Mouse (Mus musculus): ENCODE data around the gene Txnrd2. TPM values are rescaled to one million over a fixed set of nuclear protein-coding genes. Genes with fewer than 3 reads are reported as not detected.

Gene Txnrd2
- total RNA-seq (2021), result 10 to 100 TPM; 15.3 to 22.4 TPM
- long read RNA-seq, transcript Txnrd2-206 (4 exons, 532 nt), result major isoform, 6 of 28 reads
- long read RNA-seq, partial matches to known transcripts, result 3 of 28 reads
- long read RNA-seq, other reads (novel, unspliced or antisense), result 19 of 28 reads

- DNase-seq (ENCODE audit: low spot score in 2 of 2), result peak; percentile 64 to 71
These were observed at the start of gene Txnrd2 for GRCm38 (mm10) chr16:18426215-18426791. Txnrd2 (plus strand) TSS chr16:18426384.

- DNase-seq (ENCODE audit: low spot score in 2 of 2), result no peak
These were observed 49.0 kb upstream of the Txnrd2 start for GRCm38 (mm10) chr16:18377203-18377602.

GRCm38 (mm10) chr16:18378489-18378888 lies 47.7 kb upstream of the Txnrd2 start:
- no peak for DNase-seq (ENCODE audit: low spot score in 2 of 2)

GRCm38 (mm10) chr16:18379338-18380001 lies 46.7 kb upstream of the Txnrd2 start:
- no peak for DNase-seq (ENCODE audit: low spot score in 2 of 2)

- no peak for DNase-seq (ENCODE audit: low spot score in 2 of 2)
These were observed 45.6 kb upstream of the Txnrd2 start for GRCm38 (mm10) chr16:18380495-18381063.

GRCm38 (mm10) chr16:18381621-18382258 lies 44.4 kb upstream of the Txnrd2 start:
- DNase-seq (ENCODE audit: low spot score in 2 of 2), result no peak

- DNase-seq (ENCODE audit: low spot score in 2 of 2), result no peak
These were observed 43.0 kb upstream of the Txnrd2 start for GRCm38 (mm10) chr16:18383045-18383726.

GRCm38 (mm10) chr16:18383756-18384155 lies 42.4 kb upstream of the Txnrd2 start:
- no peak for DNase-seq (ENCODE audit: low spot score in 2 of 2)

- peak in 1 of 2 experiments; percentile 59 for DNase-seq (ENCODE audit: low spot score in 2 of 2)
These were observed 42.0 kb upstream of the Txnrd2 start for GRCm38 (mm10) chr16:18384211-18384610.

GRCm38 (mm10) chr16:18384659-18385058 lies 41.5 kb upstream of the Txnrd2 start:
- DNase-seq (ENCODE audit: low spot score in 2 of 2), result no peak

- no peak for DNase-seq (ENCODE audit: low spot score in 2 of 2)
These were observed 40.8 kb upstream of the Txnrd2 start for GRCm38 (mm10) chr16:18385411-18385810.

GRCm38 (mm10) chr16:18386451-18386850 lies 39.7 kb upstream of the Txnrd2 start:
- no peak for DNase-seq (ENCODE audit: low spot score in 2 of 2)

GRCm38 (mm10) chr16:18386972-18387371 lies 39.2 kb upstream of the Txnrd2 start:
- no peak for DNase-seq (ENCODE audit: low spot score in 2 of 2)

- no peak for DNase-seq (ENCODE audit: low spot score in 2 of 2)
These were observed 38.2 kb upstream of the Txnrd2 start for GRCm38 (mm10) chr16:18387704-18388582.

GRCm38 (mm10) chr16:18388583-18389435 lies 37.4 kb upstream of the Txnrd2 start:
- DNase-seq (ENCODE audit: low spot score in 2 of 2), result no peak

GRCm38 (mm10) chr16:18390399-18390798 lies 35.8 kb upstream of the Txnrd2 start:
- no peak for DNase-seq (ENCODE audit: low spot score in 2 of 2)

- DNase-seq (ENCODE audit: low spot score in 2 of 2), result no peak
These were observed 35.1 kb upstream of the Txnrd2 start for GRCm38 (mm10) chr16:18391127-18391526.

- DNase-seq (ENCODE audit: low spot score in 2 of 2), result no peak
These were observed 34.5 kb upstream of the Txnrd2 start for GRCm38 (mm10) chr16:18391728-18392127.
